Mouse (Mus musculus) kidney, postnatal 4 days (tissue): ENCODE results near the gene Eef1akmt1.

Experiments used
- DNase-seq, 2 experiments: peaks; one replicate each; pipeline ENCODE4 v3.0.0; 2021; ENCODE audit warnings: mixed read lengths in 2 of 2

The Eef1akmt1 gene

DNA sequence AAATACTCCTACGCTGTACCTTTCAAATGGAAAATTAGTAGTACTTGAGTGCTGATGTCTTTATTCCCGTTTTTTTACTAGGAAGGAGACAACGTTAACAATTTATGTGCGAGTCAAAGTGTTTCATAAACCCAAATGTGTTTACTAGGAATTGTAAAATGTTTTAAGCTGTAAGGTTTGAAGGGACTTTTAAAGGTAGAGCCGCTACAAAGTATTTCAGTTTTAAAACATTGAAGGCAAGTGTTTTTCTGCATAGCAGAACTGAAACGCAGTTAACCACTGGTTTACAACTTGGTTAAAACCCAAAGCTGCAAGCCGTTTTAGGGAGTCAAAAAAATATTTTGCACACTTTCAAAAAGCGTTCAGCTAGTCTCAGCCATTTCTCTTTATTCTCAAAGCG is 47.6 kb downstream of the Eef1akmt1 start:
- no peak for DNase-seq

DNA sequence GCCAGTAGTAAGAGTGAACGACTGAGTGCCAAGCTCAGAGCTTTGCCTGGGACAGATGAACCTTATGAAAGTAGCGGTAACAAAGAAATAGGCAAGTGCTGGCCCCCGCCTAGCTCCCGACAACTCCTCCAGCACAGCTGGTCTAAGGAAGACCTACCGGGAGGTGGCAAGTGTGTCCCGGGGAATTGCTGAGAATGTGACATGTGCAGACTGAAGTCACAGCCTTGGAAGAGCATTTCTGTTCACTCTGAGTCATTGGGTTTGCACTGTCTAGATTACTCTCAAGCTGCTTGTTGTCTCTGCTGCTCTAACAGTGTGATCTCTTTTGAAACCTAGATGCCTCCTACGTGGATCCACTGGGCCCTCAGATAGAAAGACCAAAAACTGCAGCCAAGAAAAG is 54.4 kb downstream of the Eef1akmt1 start:
- no peak for DNase-seq

- DNase-seq = no peak
These were observed 56.2 kb downstream of the Eef1akmt1 start for GRCm38 (mm10) chr14:57515156-57515762.

DNA sequence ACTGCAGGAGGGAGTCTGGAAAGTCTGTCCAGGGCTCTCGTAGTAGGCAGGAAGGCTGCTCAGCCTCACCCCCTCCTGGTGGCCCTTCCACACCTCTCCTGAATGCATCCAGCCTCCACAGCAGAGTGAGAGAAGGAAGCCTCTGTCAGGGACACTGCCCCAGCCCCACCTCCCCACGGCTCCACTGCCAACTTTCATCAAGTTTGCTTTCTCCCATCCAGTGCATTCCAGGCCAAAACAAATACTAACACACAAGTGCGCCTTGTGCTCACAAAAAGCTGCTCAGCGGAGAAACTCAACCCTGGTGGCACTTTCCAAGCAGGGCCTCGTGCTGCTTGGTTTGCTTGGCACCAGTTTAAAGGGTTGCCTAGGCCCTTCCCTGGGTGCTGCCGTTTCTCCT is 61.9 kb downstream of the Eef1akmt1 start:
- no peak for DNase-seq

DNA sequence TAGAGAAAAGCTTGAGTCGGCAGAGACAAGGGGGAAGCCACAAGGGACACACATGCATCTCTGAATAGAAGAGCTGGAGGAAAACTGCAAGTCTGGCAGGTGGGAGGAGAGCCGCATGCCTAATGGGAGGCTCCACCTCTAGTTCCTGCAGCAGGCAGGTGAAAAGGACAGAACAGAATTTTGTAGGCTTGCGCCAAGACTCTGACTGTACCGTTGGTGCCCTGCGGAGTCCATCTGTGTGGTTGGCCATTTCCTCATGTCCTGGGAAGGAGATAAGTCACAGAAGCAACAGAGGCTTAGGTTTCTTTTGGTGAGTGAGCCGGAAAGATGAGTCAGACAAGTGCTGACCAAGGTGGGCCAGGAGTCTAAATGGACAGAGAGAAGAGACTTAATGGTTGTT is 67.7 kb downstream of the Eef1akmt1 start:
- DNase-seq = no peak
